Mouse (Mus musculus) urinary bladder, postnatal 14 days (tissue): ENCODE results near the gene Lsmem1.
A peak's percentile ranks its signal among the peaks of the same experiment; 100 is the strongest.

Source experiments
- DNase-seq: peaks from one replicate; pipeline ENCODE4 v3.0.0; 2021; ENCODE audit warnings: low spot score

The Lsmem1 gene

GRCm38 (mm10) chr12:40199302-40199701, at the start of gene Lsmem1:
TSS of gene Lsmem1 (minus strand) at chr12:40199490.
- no peak for DNase-seq

DNA sequence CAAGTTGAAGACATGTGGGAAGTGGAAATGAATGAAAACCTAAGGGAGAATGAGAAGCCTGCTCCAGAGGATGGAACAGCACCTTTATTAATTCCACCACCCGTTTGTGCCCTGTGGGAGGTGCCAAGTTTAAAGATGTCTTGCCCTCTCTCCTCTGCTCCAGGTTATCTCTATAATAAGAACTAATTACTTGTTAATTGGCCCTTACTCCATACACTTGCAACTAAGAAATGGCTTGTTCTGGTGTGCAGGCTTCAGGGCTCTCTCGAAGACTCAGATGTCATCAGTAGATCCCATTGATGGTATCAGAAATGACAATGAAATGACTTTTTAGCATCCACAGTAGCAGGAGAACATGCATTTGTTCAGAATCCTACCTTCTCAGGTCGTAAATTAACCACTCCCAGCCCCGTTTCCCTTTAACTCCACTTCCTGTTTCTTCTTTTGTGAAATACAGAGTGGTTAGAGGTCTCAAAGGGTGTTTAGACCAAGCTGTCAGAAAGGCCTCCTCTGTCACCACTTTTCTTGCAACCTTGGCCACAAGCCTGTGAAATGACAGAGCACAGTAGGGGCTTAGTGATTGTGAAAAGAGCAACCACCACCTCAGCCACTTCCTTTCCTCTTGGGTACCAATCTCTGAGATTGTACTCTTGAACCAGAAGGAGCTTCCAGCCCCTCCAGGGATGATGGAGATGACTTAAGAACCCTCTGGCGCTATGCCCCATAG, 49.3 kb upstream of the Lsmem1 start, which contains the start of gene Ifrd1:
Gene Ifrd1 (minus strand): TSS at position 51 of the 727 bp plus-strand sequence.
- no peak for DNase-seq

DNA sequence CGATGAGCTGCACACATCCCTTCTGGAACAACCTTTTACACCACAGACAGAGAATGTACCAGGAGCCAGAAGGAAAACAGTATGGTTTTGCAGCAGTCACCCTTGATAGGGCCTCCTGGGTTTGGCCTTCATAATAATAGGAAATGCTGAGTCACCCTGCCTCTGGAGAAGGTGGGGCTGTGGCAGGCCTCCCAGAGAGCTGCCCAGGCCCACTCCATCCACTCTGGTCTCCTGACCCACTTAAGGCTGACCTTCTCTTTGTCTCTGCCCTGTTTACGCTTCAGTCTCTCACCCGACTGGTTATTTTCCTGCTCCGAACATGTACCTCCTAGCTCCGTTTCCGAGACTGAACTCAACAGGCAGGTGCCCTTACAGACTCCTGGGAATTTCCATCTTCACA, 48.7 kb upstream of the Lsmem1 start:
- DNase-seq, result peak; percentile 39

DNA sequence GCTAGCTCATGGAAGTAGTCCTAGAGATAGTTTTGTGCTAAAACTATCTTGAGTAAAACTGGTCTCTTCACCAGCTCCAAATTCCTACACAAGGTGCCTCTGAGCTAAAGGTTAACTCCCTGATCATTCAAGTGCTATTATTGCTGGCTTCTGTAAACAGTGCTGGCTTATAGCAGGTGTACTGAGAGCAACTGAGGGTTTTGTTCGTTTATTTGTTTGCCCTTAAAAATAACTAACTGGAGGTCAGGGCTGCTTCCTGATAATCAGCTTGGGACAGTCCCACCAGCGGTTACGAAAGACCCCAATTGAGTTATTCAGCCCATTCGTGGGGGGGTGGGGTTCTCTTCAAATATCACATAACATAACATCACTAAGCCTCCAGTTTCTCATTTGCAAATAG, 48.1 kb upstream of the Lsmem1 start:
- DNase-seq, result no peak

- no peak for DNase-seq
Observed at GRCm38 (mm10) chr12:40245434-40245970, 46.2 kb upstream of the Lsmem1 start.

- no peak for DNase-seq
Observed at GRCm38 (mm10) chr12:40244926-40245325, 45.6 kb upstream of the Lsmem1 start.

GRCm38 (mm10) chr12:40243821-40244221, 44.5 kb upstream of the Lsmem1 start:
- DNase-seq, result peak; percentile 78

DNA sequence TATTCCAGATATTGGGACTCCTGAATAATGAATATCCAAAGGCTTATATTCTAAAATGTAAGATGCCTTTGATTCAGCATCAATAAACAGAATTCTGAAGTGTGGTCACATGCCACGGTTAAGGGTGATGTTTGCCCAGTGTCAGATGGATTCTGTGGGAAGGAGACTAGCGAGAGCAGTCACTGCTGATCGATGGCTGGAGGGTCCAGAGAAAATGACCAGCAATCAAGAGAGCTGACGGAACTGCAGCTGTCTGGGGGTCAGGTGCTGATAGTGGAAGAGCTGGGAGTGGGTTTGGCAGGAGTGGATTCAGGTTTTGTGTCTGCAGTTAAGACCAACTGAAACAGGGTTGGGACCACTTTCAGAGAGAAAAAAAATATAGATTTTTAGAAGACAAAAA, 44.0 kb upstream of the Lsmem1 start:
- DNase-seq, result no peak

- DNase-seq, result no peak
Observed at GRCm38 (mm10) chr12:40239161-40239560, 39.9 kb upstream of the Lsmem1 start.

- no peak for DNase-seq
Observed at GRCm38 (mm10) chr12:40232231-40232630, 32.9 kb upstream of the Lsmem1 start.

DNA sequence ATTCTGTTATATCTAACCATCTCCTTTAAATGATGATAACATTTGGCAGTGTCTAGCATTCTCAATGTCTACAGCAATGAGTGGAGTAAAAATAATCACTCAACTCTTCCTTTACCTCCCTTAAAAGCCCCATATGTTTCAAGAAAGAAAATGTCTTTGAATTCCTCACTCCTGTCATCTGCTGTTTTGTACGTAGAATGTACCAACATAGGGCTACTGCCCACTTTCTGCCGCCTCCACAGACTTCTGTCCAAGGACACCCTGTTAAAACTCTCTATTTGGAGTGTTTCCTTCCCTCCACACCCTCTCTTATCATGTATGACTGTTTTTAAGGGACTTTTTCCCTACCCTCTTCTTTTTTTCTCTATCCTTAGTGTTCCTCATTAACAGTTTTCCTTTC, 32.3 kb upstream of the Lsmem1 start:
- no peak for DNase-seq

- DNase-seq, result no peak
Observed at GRCm38 (mm10) chr12:40224171-40224880, 25.0 kb upstream of the Lsmem1 start.

DNA sequence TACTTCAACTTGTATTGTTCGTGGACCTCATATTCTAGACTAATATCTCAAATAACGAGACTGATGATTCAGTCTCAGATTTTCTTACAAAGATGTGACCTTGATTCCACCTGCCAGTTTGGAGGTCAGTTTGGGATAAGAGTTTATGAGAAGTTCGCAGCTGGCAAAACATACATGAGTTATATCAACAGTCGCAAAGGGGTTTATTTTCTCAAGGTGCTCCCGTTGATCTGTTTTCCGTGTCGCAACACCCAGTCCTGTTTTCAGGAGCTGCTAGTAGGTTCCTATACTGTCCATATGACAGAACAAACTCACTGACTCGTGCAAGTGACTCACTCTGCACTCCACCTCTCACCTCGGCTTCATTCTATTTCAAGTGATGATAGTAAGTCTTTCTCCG, 24.4 kb upstream of the Lsmem1 start:
- peak; percentile 4 for DNase-seq

DNA sequence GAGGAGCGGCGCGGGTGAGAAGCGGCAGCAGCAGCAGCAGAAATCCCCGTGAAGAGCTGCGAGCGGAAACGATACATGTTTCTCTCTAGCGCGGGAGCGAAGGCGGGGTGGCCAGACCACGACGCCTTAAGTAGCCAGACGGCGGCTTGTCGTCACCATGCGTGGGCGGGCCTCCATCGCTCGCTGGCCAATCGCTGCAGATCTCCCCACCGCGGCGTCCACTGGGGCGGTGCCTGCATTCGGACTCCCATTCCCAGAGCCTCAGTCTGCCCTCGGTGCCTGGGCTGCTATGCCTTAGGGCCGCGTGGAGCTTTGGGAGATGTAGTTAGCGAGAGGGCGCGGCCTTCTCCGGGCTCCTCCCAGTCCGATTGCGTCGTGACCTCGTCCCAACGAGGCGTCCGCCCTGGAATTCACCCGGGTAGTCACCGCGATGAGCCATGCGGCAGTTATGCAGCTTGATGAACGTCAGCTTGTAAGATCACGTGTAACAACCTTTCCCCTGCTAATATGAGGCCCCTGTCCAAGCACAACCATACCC, 23.9 kb upstream of the Lsmem1 start:
- peak; percentile 98 for DNase-seq

DNA sequence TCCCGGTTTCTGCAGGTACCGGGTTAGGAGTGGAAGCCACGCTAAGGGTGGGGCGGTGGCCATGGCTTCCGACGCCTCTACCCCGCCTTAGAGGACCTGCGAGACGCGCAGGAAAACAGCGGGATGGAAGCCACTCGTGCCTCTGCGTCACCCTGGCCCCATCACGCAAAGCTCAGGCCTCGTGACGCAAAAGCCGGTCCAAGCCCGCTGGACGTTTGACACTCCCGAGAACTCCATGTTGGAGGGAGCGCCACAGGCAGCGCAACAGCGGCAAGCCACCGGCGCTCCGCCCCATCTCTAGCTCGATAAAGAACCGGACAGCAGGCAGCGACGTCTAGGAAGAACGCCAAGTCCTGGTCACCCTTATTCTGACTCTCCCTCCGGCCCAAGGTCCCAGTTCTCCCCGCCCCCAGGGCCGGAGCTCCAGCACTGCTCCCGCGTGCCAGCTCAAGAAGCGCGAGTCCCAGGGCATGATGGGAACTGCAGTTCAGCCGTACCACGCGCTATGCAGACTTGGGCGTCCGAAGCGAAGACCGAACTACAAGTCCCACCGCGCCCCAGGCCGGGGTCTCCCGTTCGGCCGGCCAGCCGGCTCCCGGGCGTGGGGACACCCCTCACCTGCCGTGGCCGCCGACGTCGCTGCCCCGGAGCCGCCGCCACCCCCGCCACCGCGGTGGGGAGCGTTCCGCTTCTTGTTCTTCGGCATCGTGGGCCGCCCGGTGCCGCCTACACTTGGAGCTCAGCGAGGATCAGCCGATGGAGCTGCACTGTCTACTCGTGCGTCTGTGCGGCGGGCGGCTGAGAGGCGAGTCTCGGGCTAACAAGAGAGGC, 23.2 kb upstream of the Lsmem1 start:
- peak; percentile 96 for DNase-seq

GRCm38 (mm10) chr12:40221611-40222010, 22.3 kb upstream of the Lsmem1 start:
- no peak for DNase-seq

DNA sequence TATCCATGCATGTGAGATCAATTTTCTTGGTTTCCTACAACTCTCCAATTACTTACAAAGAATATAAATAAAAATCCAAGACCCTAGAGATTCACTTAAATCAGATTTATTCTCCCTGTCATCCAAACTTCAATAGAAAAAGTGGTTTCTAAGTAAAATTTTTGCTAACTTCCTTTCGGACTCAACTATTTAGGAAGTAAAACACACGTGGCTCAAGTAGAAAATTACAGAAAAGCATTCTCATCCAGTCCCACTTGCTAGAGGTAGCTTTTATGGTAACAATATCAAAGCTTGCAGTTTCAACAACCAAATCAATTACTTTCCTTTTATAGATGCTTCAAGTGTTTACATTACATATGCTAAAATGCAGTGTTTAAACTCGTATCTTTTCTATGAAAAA, 21.6 kb upstream of the Lsmem1 start:
- no peak for DNase-seq

DNA sequence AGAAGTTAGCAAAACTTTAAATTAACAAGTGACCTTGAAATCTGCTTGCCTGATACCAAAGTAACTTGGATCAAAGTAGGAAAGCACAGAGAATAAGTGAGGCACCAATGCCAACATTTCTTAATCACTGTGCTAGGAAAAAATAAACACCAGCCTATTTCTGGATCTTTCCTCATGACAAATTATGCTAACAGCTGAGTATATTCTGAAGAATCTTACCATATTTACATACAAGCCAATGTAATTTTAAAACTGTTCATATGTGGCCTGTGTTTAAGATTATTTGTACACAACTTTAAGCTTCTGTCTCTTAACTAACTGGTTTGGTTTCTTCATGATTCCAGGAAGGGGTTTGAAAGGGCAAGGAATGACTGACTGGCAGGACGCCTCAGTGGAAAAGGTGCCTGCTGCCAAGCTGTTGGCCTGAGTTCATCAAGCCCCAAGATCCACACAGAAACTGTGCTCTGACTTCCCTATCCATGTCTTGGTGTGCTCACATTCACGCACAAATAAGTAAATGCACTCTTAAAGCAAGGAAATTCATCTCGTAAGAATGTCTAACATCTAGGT, 20.8 kb upstream of the Lsmem1 start:
- peak; percentile 17 for DNase-seq

- no peak for DNase-seq
Observed at GRCm38 (mm10) chr12:40218430-40218945, 19.2 kb upstream of the Lsmem1 start.

- no peak for DNase-seq
Observed at GRCm38 (mm10) chr12:40217776-40218175, 18.5 kb upstream of the Lsmem1 start.
